Mouse (Mus musculus) stomach, postnatal 0 days (tissue): ENCODE results near the gene Eps15. TPM values are rescaled to one million over a fixed set of nuclear protein-coding genes. Genes with fewer than 3 reads are reported as not detected.

ENCODE experiments used
- ATAC-seq: fragments of 200-750 bp; cut with Nextera tagmentation; 2 replicates; pipeline ENCODE4 v1.8.0; 2017; ENCODE audit not compliant: low FRiP score, low TSS enrichment
- DNase-seq: peaks from one replicate; pipeline ENCODE4 v3.0.0-alpha.2; 2016; ENCODE audit warnings: low spot score
- H3K27ac ChIP-seq: fragments of 300-500 bp; sonication (generic); replicated peaks from 2 replicates; pipeline ENCODE4 v1.5.1; 2014; ENCODE audit warnings: mild to moderate bottlenecking, control low read depth
- H3K27me3 ChIP-seq: fragments of 300-500 bp; sonication (generic); 2 replicates; pipeline ENCODE4 v1.6.1; 2014; ENCODE audit warnings: low read length; ENCODE audit not compliant: control insufficient read depth, insufficient read depth
- H3K36me3 ChIP-seq: fragments of 300-500 bp; sonication (generic); 2 replicates; pipeline ENCODE4 v1.6.1; 2014; ENCODE audit warnings: low read length, mixed read lengths; ENCODE audit not compliant: control insufficient read depth, insufficient read depth
- H3K4me1 ChIP-seq: fragments of 300-500 bp; sonication (generic); replicated peaks from 2 replicates; pipeline ENCODE4 v1.6.1; 2014; ENCODE audit warnings: antibody characterized with exemption; ENCODE audit not compliant: control insufficient read depth, insufficient read depth
- H3K4me2 ChIP-seq: fragments of 300-500 bp; sonication (generic); replicated peaks from 2 replicates; pipeline ENCODE4 v1.6.1; 2014; ENCODE audit warnings: low read depth, mild to moderate bottlenecking, control low read depth, moderate library complexity
- H3K4me3 ChIP-seq: fragments of 300-500 bp; sonication (generic); 2 replicates; pipeline ENCODE4 v1.5.1; 2014; ENCODE audit warnings: low read depth, low read length, control low read depth
- H3K9ac ChIP-seq: fragments of 300-500 bp; sonication (generic); 2 replicates; pipeline ENCODE4 v1.6.1; 2014; ENCODE audit warnings: mild to moderate bottlenecking, low read length, control low read depth, mixed read lengths
- H3K9me3 ChIP-seq: fragments of 300-500 bp; sonication (generic); 2 replicates; pipeline ENCODE4 v1.6.1; 2016; ENCODE audit warnings: low read length; ENCODE audit not compliant: control insufficient read depth
- CTCF ChIP-seq: IDR thresholded peaks from 2 replicates; pipeline ENCODE4 v1.5.1; 2016; ENCODE audit warnings: antibody characterized with exemption, low read depth, mild to moderate bottlenecking, moderate library complexity
- EP300 ChIP-seq: optimal IDR thresholded peaks from 2 replicates; pipeline ENCODE3; 2016; ENCODE audit warnings: antibody characterized with exemption
- WGBS: fragments of 180-500 bp; shearing (Covaris S2); extraction: QIAGEN DNeasy Blood & Tissue Kit; methylation state at CpG from one replicate; pipeline ENCODE4 v1.1.7; 2014; 5-methylcytosine and 5-hydroxymethylcytosine counted together
- polyA plus RNA-seq: library from polyadenylated mRNA; unstranded; fragments of >200 nt; fragmentation: Nextera tagmentation; extraction: Ambion mirVana; gene quantifications from 2 replicates; pipeline ENCODE4 v1.2.1, GENCODE M21; 2015

Eps15 gene
- polyA plus RNA-seq, 1 experiment from 2014 or later, result 20.0 TPM

DNA sequence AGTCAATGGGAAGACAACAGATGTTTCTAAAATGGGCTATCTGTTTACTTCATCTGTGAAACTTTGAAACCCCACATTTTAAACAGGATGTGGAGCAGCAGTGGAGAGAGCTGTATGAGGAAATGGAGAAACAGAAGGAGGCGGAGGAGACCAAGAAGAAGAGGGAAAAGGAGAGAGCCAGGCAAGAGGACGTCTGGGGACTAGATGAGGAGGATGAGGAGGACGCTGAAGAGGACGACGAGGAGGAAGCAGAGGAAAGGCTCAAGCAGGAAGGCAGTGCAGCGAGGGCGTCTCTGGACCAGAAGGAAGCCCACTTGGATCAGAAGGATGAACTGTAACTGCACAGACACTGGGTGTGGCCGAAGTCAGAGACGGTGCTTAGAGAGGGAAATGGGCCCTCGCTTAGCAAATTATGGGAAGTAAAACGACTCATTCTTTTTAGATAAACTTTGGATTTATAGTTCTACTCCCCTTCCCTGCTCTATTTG lies 26.4 kb upstream of the Eps15 start:
- no peak overlapping the region for H3K4me2 ChIP-seq
- TF ChIP-seq EP300, result no peak
- 0 out of 2 replicates have a peak, but pooled peaks have one; percentile 1 for TF ChIP-seq CTCF
- 0 out of 2 replicates have a peak overlapping the region, but pooled peaks have one; percentile 36 for H3K27ac ChIP-seq
- no peaks in the 10 kb centered on the region for H3K9me3 ChIP-seq
- H3K27me3 ChIP-seq, result no peaks in the 10 kb centered on the region
- 37% methylated on average over 11 of the region's 11 CpGs for WGBS
- DNase-seq (no peak), ATAC-seq (no peak)
- no peak overlapping the region for H3K4me3 ChIP-seq
- no peak overlapping the region for H3K9ac ChIP-seq
- no peaks in the 10 kb centered on the region for H3K4me1 ChIP-seq
- H3K36me3 ChIP-seq, result no peaks in the 10 kb centered on the region

DNA sequence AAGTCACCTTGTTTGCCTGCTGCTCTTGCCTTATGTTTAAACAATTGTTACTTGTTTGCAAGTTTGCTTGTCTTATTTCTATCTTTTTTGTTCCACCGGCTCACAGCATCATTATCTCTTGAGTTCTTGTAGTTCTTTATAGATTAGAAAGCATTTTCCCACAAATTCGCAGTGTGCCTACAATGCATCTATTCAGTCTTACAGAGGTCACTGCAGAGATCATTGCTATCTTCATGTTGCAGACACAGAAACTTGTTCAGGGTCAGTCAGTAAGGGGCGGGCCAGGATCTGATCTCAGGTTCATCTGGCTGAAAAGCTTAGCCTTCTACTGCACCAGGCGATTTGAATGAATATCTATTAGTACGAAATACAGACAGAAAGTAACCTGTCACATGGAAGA lies 25.6 kb upstream of the Eps15 start:
- Histone ChIP-seq H3K27ac (no peak overlapping the region), H3K9ac (no peak overlapping the region), H3K4me1 (no peaks in the 10 kb centered on the region), H3K4me3 (no peak overlapping the region), H3K36me3 (no peaks in the 10 kb centered on the region), H3K27me3 (no peaks in the 10 kb centered on the region), H3K9me3 (no peaks in the 10 kb centered on the region), H3K4me2 (no peak overlapping the region)
- DNase-seq (no peak), ATAC-seq (no peak)
- WGBS, result 77% methylated on average over 5 of the region's 5 CpGs
- TF ChIP-seq CTCF (no peak), EP300 (no peak)

DNA sequence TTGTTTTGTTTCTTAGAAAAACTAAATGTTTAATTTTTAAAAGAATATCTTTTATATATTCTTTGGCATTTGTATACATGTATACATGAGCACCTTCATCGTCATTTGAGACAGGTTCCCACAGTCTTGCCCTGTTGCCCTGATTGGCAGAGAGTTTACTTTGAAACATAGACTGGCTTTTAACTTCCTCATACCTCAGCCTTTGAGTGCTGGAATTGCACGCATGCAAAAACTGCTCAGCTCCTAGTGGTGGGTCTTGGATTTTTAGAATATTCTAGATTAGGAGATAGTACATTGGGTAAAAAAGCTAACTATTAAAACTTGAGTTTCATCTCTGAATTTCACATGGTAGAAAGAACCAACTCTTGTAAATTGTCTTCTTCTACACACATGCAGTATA lies 24.7 kb upstream of the Eps15 start:
- TF ChIP-seq EP300, result no peak
- peak; percentile 30; the same call in 1 of the 2 replicates for TF ChIP-seq CTCF
- H3K36me3 ChIP-seq, result no peaks in the 10 kb centered on the region
- no peak overlapping the region for H3K4me2 ChIP-seq
- H3K4me1 ChIP-seq, result no peaks in the 10 kb centered on the region
- no peaks in the 10 kb centered on the region for H3K9me3 ChIP-seq
- no peaks in the 10 kb centered on the region for H3K27me3 ChIP-seq
- ATAC-seq (no peak), DNase-seq (no peak)
- H3K4me3 ChIP-seq, result no peak overlapping the region
- 32% methylated on average over 2 of the region's 2 CpGs for WGBS
- no peak overlapping the region for H3K9ac ChIP-seq
- H3K27ac ChIP-seq, result no peak overlapping the region

- Histone ChIP-seq H3K4me2 (no peak overlapping the region), H3K9me3 (no peaks in the 10 kb centered on the region), H3K4me3 (no peak overlapping the region), H3K4me1 (no peaks in the 10 kb centered on the region), H3K27ac (no peak overlapping the region), H3K36me3 (no peaks in the 10 kb centered on the region), H3K27me3 (no peaks in the 10 kb centered on the region), H3K9ac (no peak overlapping the region)
- no peak for DNase-seq
- 75% methylated on average over 11 of the region's 11 CpGs for WGBS
- no peak for ATAC-seq
- TF ChIP-seq CTCF, result no peak
- TF ChIP-seq EP300, result no peak
Observed at GRCm38 (mm10) chr4:109255727-109256417, 24.2 kb upstream of the Eps15 start.

- DNase-seq, result no peak
- 76% methylated on average over 6 of the region's 6 CpGs for WGBS
- no peak overlapping the region for H3K4me2 ChIP-seq
Observed at GRCm38 (mm10) chr4:109256791-109257190, 23.3 kb upstream of the Eps15 start.

GRCm38 (mm10) chr4:109257639-109258038 lies 22.4 kb upstream of the Eps15 start:
- no peaks in the 10 kb centered on the region for H3K36me3 ChIP-seq
- ATAC-seq, result no peak

More at GRCm38 (mm10) chr4:109256791-109257190, 23.3 kb upstream of the Eps15 start:
- H3K4me3 ChIP-seq, result no peak overlapping the region
- H3K27me3 ChIP-seq, result no peaks in the 10 kb centered on the region
- TF ChIP-seq EP300 (no peak), CTCF (no peak)
- no peaks in the 10 kb centered on the region for H3K36me3 ChIP-seq
- H3K4me1 ChIP-seq, result no peaks in the 10 kb centered on the region
- no peaks in the 10 kb centered on the region for H3K9me3 ChIP-seq
- no peak overlapping the region for H3K27ac ChIP-seq
- no peak overlapping the region for H3K9ac ChIP-seq
- no peak for ATAC-seq

More at GRCm38 (mm10) chr4:109257639-109258038, 22.4 kb upstream of the Eps15 start:
- H3K4me1 ChIP-seq, result no peaks in the 10 kb centered on the region
- no peak overlapping the region for H3K4me3 ChIP-seq
- no peaks in the 10 kb centered on the region for H3K9me3 ChIP-seq
- no peak overlapping the region for H3K9ac ChIP-seq
- H3K4me2 ChIP-seq, result no peak overlapping the region
- DNase-seq, result no peak
- no peak for TF ChIP-seq EP300
- TF ChIP-seq CTCF, result no peak
- H3K27ac ChIP-seq, result no peak overlapping the region
- H3K27me3 ChIP-seq, result no peaks in the 10 kb centered on the region
